Mouse (Mus musculus) left cerebral cortex, adult 9 months (tissue): ENCODE results near the gene Cfap54.

Experiments used
- DNase-seq, 2 experiments: peaks; one replicate each; pipeline ENCODE4 v3.0.0; 2022; ENCODE audit warnings: low spot score in 2 of 2

The Cfap54 gene

DNA sequence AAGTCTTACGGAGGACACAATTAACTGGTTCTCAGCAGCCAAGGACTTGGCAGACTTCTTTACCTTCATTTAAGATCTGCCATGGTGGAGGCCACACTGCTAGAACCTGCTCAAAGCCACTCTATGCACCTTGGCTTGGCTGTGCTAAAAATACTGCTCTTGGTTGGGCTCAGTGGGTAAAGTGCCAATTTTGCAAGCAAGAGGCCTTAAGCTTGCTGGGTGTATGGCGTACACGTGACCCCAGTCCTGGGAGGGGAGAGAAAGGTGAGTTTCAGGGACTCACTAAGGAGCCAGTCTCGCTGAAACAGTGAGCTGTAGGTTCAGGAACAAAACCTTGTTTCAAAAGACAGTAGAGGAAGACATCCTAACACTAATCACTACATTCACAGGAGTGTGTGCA, 19.0 kb downstream of the Cfap54 start:
- no peak for DNase-seq

DNA sequence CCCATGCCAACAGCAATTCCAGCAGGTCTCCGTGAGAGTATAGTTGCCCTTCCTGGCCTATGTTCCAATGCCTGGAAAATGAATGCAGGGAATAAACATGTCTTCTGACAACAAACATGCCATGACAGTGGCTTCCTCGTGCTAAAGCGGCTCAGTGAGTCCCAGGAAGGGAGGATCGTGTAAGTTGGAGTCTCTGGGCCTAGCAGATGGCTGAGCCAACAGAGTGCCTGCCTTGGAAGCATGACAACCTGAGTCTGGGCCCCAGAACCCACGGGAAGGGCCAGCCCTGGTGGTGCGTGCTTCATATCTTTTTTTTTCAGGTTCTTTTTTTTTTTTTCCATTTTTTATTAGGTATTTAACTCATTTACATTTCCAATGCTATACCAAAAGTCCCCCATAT, 27.6 kb downstream of the Cfap54 start:
- DNase-seq = no peak

DNA sequence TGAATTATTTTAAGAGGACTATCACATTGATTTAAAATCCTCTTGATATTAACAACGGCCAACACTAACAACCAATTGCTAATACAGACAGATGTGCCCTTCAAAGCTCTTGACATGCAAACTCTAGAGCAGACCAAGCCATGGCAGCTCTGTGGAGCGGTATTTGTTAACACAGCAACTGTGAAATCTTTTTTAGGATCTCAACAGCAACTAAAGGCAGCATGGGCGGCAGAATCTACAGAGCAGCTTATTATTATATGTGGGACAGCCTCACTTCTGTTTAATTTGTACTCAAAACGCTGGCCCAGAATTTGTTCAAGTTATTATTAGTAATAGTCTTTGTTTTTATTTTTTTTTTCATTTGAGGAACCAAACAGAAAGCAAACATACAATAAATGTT, 28.1 kb downstream of the Cfap54 start:
- DNase-seq = no peak

DNA sequence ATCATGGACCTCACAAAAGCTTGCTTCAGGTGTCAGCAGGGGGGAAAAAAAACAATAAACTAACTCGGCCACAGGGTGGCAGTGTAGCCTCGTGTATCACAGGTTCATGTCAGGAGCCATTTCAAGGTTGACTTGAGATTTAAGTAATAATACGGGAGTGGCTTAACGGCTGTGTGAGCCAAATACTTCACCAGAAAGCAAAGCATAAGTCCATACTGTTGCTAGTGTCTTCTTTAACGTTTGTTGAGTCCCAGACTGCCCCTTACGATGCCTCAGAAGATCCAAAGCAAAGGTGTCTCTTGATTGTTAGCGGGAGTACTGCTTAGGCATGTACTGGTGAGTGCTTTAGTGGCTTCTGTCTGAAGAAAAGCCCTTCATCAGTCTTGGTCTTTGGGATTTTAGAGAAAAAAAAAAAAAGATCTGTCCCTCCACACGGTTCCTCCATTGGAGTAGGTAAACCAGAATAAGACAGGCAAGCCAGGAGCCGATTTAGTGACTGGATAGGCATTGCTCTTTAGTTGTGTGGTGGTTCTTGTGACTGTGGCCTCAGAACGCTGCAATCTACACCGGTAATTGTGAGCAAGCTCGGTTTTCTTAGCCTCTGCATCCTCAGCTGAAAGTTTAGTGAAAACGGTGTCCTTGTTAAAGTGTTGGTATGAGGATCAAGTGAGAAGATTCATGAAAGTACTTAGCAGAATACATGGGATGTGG, 30.2 kb downstream of the Cfap54 start:
- peak in 1 of 2 experiments; percentile 87 for DNase-seq

DNA sequence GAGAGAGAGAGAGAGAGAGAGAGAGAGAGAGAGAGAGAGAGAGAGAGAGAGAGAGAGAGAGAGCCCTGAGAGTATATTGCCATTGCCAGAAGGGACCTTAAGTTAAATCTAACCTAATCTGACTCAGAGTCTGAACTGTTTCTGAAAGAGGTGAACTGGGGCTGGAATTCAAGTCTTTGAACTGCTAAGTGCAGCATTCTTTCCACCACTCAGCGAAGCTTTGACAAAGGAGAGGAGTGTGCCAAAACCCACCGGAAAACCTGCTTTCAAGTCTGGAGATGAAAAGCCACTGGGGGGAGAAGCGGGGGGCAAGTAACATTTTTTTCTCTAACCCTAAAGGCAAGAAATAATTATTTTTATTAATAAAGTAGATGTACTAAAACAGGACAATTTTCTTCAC, 30.8 kb downstream of the Cfap54 start:
- no peak for DNase-seq

DNA sequence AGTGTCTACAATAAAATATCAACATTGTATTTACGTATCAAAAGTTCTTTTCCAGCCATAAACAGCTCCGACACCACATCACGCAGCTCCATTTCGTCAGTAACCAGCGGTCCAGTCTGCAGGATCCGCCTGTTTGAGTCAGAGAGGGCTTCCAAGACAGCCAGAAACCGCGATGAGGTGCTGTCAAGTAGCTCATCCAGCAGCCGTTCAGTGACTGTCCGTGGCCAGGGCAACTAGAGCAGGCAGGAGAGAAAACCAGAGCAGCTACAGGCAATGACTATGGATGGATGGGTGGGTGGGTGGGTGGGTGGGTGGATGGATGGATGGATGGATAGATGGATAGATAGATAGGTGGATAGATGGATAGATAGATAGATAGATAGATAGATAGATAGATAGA, 38.2 kb downstream of the Cfap54 start:
- no peak for DNase-seq

DNA sequence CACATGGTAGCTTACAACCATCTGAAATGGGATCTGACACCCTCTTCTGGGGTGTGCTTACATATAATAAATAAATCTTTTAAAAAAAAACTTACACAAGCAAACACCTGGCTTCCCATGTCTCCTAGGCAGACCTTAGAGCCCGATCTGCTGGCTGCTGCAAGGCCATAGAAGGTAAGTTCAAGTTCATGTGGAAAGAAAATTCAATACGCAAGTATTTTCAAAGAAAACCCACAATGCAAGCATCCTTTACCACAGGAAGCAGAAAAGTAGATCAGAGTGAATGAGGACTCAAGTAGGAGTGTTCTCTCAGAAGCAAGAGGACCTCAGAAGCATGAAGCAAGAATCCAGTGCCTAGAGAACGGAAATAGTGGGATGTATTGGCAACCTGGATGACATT, 39.6 kb downstream of the Cfap54 start:
- DNase-seq = no peak

DNA sequence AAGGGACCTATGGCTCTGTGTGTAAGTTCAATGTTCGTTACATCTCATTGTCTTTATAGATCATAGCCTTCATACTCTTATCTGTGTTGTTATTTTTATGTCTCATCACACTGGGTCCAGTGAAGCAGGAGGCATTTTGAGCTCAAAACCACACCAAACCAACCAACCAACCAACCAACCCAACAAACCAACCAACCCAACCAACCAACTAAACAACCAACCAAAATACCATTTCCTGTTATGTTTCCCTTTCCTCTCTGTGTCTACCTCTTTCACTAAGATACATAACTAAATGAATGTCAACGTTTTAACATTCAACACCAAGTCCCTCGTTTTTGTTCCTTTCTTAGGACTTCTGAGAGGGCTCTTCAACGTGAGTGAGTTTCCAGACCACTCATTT, 40.0 kb downstream of the Cfap54 start:
- DNase-seq = no peak

DNA sequence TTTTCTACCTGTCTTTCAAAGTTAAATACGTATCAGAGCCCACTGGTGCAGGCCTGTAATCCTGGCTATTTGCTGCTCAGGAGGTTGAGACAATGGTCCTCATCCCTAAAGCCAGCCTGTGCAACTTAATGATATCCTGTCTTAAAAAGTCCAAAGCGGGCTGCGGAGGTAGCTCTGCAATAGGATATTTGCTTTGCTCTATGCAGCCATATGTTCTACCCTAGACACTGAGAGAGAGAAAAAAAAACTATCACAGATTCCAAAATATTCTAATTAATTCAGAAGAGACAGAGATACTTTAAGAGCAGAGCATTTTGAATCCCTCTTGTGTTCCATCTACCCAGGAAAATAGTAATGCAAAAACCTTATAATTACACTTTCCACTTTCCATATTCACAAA, 44.9 kb downstream of the Cfap54 start:
- no peak for DNase-seq

DNA sequence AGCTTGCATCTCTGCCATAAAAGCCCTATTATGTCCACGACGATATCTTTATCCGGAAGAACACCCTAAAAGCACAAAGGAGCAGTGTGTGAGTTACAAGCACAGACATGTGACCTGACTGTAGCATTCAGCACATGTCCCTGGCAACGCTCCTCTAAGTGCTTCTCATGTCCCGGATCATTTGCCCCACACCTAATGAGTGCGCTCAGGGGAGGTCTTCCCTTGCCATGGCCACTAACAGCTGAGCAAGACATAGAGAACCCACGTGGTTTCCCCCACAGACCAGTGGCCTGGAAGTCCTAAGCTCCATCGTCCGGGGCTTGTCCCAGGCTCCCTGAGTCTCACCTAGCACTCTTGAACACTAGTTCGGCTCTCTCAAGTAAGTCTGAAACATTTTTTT, 45.9 kb downstream of the Cfap54 start:
- DNase-seq = no peak

DNA sequence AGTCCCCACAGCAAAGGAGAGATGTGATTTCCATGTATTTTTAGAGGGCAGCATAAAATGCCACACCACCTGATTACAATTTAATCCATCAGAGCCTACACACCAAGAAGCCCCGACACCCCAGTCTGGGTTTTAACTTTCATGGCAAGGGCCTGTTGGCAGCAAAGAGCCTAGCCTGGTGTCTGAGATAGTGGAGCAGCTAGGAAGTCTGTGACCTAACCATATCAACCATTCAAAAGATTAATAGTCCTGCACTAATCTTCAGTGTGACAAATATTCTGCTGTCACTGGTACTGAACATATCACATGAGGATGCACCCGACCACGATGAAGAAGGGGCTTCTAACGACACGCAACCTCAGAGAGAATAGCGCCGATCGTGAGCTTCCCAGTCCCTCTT, 58.1 kb downstream of the Cfap54 start:
- no peak for DNase-seq

DNA sequence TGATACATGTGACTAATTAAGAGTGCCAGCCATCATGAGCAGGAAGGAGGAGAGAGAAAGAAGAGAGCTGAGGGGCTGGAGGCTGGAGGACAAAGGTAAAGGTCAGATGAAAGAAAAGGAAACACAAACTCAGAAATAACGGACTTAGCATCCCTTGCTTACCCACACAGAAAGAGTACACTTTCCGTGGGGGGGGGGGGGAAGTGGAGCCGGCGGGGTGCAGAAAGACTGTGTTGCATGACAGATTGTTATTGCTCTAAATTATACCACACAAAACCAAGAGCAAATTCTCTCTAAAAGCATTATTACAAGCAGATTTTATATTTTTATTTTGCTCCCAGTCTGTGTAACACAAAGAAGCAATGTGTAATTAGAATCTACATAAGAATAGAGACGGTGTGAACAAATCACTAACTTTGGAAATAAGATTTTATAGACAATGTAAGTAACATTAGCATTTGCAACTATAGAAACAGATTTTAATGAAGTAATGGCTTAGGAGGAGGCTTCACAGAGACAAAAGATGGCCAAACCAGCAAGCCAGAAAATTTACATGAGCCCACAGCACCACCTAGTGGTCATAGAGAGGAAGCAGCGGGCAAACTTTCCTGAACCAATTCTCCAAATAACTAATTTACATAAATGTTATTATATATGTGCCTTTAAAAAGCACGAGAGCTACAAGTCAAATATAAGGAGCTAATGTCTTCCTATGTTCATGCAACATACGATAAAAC, 67.2 kb downstream of the Cfap54 start:
- peak; percentile 13 to 80 for DNase-seq

DNA sequence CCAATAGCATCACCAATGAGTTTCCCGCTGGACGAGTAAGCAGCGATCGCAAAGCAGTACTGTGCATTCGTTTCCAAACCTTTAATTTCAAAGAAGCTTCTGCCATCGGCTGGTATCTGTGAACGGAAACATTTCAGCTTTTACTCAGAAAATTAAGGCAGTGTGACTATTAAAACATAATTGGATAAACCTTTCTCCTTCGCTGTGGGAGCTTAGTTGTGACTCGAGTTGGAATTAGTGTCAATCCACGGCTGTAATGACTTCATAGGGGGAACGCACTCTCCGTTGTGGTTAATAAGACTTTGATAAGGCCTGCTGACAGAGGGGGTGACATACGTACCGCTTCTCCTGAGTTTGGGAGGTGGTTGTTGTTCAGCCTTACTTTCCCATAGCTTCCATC, 70.3 kb downstream of the Cfap54 start:
- DNase-seq = no peak

DNA sequence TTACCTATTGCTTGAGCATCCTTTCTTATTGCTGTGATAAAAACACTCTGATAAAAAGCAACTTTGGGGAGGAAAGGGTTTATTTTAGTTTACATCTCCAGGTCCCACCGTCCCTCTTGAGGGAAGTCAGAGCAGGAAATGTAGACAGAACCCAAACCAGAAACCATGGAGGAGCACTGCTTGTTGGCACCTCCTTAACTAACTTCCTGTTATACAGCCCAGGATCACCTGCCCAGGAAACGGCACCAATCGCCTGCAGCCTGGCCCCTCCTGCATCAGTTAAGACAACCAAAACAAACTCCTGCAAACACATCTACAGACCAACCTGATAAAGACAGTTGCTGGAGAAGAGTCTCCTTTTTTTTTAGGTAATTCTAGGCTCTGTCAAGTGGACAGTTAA, 74.4 kb downstream of the Cfap54 start:
- no peak for DNase-seq

DNA sequence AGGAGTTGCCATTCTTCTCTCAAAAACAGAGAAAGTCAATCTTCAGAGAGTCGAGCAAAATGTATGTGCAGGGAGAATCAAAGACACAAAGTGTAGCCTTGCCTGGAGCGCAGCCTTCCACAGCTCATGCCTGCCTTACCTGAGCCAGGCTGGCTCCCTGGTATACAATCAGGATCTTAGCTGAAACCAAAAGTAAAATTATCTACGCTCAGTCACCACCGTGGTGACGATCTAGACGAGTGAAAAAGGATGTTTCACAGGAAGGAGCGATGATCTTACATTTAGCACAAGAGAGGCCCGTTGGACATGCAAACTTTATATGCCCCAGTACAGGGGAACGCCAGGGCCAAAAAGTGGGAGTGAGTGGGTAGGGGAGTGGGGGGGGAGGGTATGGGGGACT, 75.0 kb downstream of the Cfap54 start:
- DNase-seq = no peak

DNA sequence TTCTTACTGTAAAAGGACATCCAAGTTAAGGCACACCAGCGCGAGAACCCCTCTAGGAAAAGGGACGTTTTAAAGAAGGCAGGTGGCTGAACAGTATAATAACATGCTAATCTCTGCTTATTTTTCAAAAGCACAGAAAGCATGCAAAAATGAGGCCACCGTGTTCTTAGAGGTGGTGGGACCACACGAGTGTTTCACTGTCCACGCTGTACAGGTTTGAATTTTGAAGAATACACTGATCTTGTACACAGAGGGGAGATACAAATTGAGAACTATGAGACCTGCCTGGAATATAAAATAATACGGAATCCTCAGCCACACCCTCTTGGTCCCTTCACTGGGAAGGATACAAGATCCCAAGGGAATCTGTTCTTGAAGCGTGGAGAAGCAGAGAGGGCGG, 82.9 kb downstream of the Cfap54 start:
- DNase-seq = no peak

DNA sequence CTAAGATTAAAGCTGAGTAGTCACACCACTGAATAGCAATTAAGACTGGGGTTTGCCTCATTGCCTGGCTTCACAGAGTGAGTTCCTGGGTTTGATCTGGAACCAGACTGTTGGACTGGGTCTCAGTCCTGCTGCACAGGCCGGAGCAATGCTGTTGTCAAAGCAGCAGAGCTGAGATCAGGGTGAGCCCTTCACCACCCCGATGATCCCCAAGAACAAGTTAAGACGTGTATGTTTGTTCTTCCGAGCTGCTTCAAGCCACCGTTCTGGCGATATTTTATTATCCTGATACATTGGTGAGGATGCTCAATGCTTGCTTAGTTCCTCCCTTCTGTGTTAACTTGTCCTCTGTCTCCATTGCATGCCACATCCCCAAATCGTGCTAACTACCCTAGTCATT, 86.2 kb downstream of the Cfap54 start:
- no peak for DNase-seq

DNA sequence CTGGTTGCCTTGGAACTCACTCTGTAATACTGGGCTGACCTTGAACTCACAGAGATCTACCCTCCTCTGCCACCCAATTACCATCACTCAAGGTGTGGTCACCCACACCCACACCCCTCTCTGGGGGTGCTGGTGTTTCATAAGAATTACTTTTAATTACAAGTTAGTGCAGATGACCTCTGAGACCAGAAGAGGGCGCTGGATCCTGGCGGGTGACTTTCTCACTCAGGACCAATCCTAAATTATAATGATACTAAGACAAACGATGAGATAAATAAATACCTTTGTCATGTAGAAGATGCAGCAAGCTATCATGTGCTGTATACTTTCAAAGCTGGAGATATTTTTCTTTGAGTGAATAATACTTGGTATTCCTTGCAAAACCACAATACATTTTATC, 87.1 kb downstream of the Cfap54 start:
- DNase-seq = no peak

DNA sequence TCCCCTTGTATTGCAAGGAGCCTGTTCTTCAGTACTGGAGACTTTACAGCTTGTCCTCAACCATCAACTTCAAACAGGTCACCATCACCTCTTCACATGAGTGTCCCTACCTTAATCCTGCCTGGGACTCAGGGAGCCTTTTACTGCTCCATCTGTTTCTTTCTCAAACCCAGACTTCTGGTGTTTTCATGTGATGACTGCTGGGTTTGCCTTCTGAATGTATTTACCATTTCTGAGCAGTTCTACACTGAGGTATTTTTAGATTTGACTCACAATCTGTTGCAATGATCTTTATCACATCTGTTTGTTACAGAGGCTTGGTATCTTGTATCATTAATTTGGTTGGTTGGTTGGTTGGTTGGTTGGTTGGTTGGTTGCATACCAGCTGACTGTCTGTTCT, 88.9 kb downstream of the Cfap54 start:
- peak in 1 of 2 experiments; percentile 6 for DNase-seq

DNA sequence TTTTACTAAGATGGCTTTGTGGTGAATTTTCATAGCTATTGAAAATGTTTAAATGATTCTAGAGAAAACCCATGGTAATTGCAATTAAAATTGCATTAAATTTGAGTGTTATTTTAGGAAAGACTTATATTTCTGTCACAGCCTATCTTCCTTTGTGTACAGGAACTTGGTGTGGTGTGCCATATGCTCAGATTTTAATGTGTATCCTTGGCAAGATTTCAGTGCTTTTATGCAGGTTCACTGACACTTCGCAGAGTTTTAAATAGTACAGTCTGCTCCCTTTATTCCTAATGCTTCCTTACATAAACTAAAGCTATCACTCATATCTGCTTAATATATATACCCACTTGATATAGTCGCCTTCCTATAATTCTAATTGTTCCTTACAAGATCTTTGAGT, 90.8 kb downstream of the Cfap54 start:
- DNase-seq = no peak

DNA sequence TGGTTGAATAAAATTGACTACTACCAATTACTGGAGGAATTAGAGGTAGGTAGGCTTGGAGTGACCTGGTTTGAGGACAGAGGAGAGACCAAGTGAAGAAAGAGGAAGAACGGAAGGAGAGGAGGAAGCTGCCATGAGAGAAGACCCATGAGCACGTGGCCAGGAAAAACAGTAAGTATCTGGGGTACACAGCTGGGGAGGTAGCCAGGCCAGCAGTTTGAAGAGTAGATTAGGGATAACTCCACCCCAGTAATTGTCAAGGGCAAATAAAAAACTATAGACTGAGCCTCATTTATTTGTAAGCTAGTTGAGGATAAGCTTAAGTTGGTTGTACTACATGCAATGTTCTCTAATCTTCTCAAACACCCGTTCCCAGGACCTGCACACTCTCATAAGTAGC, 116.3 kb downstream of the Cfap54 start:
- DNase-seq = no peak

DNA sequence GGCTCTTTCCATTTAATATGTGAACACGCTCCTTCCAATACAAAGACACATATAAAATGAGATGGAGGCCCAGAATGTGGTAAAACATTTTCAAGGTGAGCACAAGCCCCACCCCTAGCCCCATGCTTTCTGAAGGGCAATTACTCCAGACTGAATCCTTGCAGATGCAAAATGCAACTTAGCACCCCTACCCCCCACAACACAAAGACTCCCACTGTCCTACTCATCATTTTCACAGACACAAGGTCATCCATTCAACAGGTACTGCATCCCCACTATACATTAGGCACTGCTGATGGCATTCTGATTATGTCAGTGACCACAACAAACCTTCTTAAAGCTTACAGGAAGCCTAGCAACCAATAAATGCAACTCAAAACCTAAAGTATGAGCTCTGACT, 131.4 kb downstream of the Cfap54 start:
- DNase-seq = no peak

DNA sequence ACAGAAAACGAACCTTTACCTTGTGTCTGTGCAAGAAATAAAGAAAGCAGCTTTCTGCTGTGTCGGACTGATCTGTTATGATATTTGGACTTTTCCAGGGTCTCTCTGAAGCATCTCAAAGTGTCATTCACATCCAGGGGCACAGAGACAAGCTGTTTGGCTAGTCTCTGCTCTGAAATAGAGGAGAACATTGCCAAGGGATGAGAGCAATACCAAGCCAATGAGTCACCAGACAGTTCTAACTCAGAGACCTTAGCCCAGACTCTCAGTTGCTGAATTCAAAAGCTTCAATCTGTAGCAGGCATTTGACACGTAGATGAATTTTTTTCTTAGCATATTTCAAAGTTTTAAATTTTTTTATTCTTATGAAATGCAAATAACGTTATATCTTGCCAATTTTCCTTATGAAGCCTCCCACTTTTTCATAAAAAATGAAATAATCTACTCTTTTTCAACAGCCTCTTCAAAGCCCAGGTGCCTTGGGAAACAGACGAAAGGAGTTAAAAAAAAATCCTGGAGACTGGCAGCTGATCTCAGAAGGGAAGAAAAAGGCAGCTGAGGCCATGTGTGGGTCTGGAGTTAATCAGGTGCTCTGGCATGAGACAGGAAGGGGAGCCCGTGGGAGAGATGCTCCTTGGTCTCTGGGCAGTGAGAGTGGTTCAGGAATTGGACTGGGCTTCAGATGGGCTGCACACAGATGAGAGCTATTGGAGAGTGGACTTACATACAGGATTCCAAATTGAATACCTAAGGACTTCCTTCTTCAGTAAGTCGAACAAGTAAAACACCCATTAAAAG, 138.4 kb downstream of the Cfap54 start:
- no peak for DNase-seq
